Mouse (Mus musculus): ENCODE results near the gene Med19. TPM values are rescaled to one million over a fixed set of nuclear protein-coding genes. Genes with fewer than 3 reads are reported as not detected.

Gene Med19
- polyA plus RNA-seq, 1 experiment, result 11.5 TPM

Other genes starting within 250 kb of the Med19 start
- 3.3 and 5.7 TPM in 2 replicates for gene Tfpi, start 201.6 kb upstream of the Med19 start, polyA plus RNA-seq (2012; ENCODE audit: insufficient read depth, insufficient read length, missing spikeins)
- 32.5 and 35.3 TPM in 2 replicates for gene Ctnnd1, start 27.6 kb upstream of the Med19 start, polyA plus RNA-seq (2012; ENCODE audit: insufficient read depth, insufficient read length, missing spikeins)
- not detected in 2 replicates for gene Btbd18, start 19.3 kb upstream of the Med19 start, polyA plus RNA-seq (2012; ENCODE audit: insufficient read depth, insufficient read length, missing spikeins)
- 27.5 and 33.4 TPM in 2 replicates for gene Selenoh, start 7.6 kb upstream of the Med19 start, polyA plus RNA-seq (2012; ENCODE audit: insufficient read depth, insufficient read length, missing spikeins)
- not detected in 2 replicates for gene Gm28635, start 361 bp upstream of the Med19 start, polyA plus RNA-seq (2012; ENCODE audit: insufficient read depth, insufficient read length, missing spikeins)
- 99.9 and 101 TPM in 2 replicates for gene Tmx2, start 738 bp downstream of the Med19 start, polyA plus RNA-seq (2012; ENCODE audit: insufficient read depth, insufficient read length, missing spikeins)
- gene Zdhhc5, start 36.8 kb downstream of the Med19 start, polyA plus RNA-seq (2012; ENCODE audit: insufficient read depth, insufficient read length, missing spikeins), result 25.5 and 40.4 TPM in 2 replicates
- 9.4 and 13.7 TPM in 2 replicates for gene Clp1, start 48.9 kb downstream of the Med19 start, polyA plus RNA-seq (2012; ENCODE audit: insufficient read depth, insufficient read length, missing spikeins)
- not detected in 2 replicates for gene Ypel4, start 55.7 kb downstream of the Med19 start, polyA plus RNA-seq (2012; ENCODE audit: insufficient read depth, insufficient read length, missing spikeins)
- not detected in 2 replicates for gene Gm19426, start 65.3 kb downstream of the Med19 start, polyA plus RNA-seq (2012; ENCODE audit: insufficient read depth, insufficient read length, missing spikeins)
- 74.6 and 108 TPM in 2 replicates for gene Serping1, start 97.0 kb downstream of the Med19 start, polyA plus RNA-seq (2012; ENCODE audit: insufficient read depth, insufficient read length, missing spikeins)
- 4.5 and 15.2 TPM in 2 replicates for gene Ube2l6, start 120.4 kb downstream of the Med19 start, polyA plus RNA-seq (2012; ENCODE audit: insufficient read depth, insufficient read length, missing spikeins)
- 2.7 and 3.0 TPM in 2 replicates for gene Smtnl1, start 144.2 kb downstream of the Med19 start, polyA plus RNA-seq (2012; ENCODE audit: insufficient read depth, insufficient read length, missing spikeins)
- 125 and 134 TPM in 2 replicates for gene Timm10, start 148.6 kb downstream of the Med19 start, polyA plus RNA-seq (2012; ENCODE audit: insufficient read depth, insufficient read length, missing spikeins)
- 2.6 and 3.5 TPM in 2 replicates for gene Slc43a1, start 160.4 kb downstream of the Med19 start, polyA plus RNA-seq (2012; ENCODE audit: insufficient read depth, insufficient read length, missing spikeins)
- gene Rtn4rl2, start 208.3 kb downstream of the Med19 start, polyA plus RNA-seq (2012; ENCODE audit: insufficient read depth, insufficient read length, missing spikeins), result 1.5 TPM in 1 of 2 replicates, not detected in the other